Mouse (Mus musculus) liver, embryonic 14.5 days (tissue): ENCODE results near the gene Gtdc1. TPM values are rescaled to one million over a fixed set of nuclear protein-coding genes. Genes with fewer than 3 reads are reported as not detected.

ENCODE experiments used
- ATAC-seq: fragments of 200-750 bp; cut with Nextera tagmentation; 2 replicates; pipeline ENCODE4 v1.8.0; 2017; ENCODE audit warnings: moderate number of reproducible peaks, mild to moderate bottlenecking, moderate library complexity; ENCODE audit not compliant: insufficient read depth
- DNase-seq, 3 experiments: peaks; one replicate each; pipeline ENCODE4 v3.0.0-alpha.2; 2012 to 2013; ENCODE audit warnings: low read depth in 3 of 3, low spot score in 3 of 3
- H3K27ac ChIP-seq: fragments of 300-500 bp; sonication (generic); 2 replicates; pipeline ENCODE4 v1.5.1; 2014; ENCODE audit warnings: moderate library complexity, mild to moderate bottlenecking, control low read depth, inconsistent platforms
- H3K27me3 ChIP-seq: fragments of 300-500 bp; sonication (generic); 2 replicates; pipeline ENCODE4 v1.6.1; 2014; ENCODE audit warnings: mild to moderate bottlenecking, low read length, moderate library complexity; ENCODE audit not compliant: control insufficient read depth, insufficient read depth
- H3K36me3 ChIP-seq: fragments of 300-500 bp; sonication (generic); replicated peaks from 2 replicates; pipeline ENCODE4 v1.6.1; 2014; ENCODE audit warnings: low read depth; ENCODE audit not compliant: control insufficient read depth, insufficient read depth
- H3K4me1 ChIP-seq, 2 experiments: fragments of 200-500 bp in 1 of 2; fragments of 300-500 bp in 1 of 2; sonication (generic) in 1 of 2; replicated peaks; 2 replicates each; pipeline ENCODE4 v1.6.1; 2012 to 2014; ENCODE audit warnings: antibody characterized with exemption in 1 of 2, inconsistent platforms in 1 of 2, low read length in 1 of 2; ENCODE audit not compliant: control insufficient read depth in 2 of 2, insufficient read depth in 2 of 2
- H3K4me2 ChIP-seq: fragments of 300-500 bp; sonication (generic); 2 replicates; pipeline ENCODE4 v1.6.1; 2014; ENCODE audit warnings: low read depth, mild to moderate bottlenecking, control low read depth, moderate library complexity
- H3K4me3 ChIP-seq, 2 experiments: fragments of 200-500 bp in 1 of 2; fragments of 300-500 bp in 1 of 2; sonication (generic) in 1 of 2; 2 replicates each; pipeline ENCODE4 v1.5.1; 2012 to 2014; ENCODE audit warnings: low read depth in 2 of 2, low read length in 2 of 2, mild to moderate bottlenecking in 2 of 2, control low read depth in 1 of 2, inconsistent platforms in 1 of 2, moderate library complexity in 1 of 2; ENCODE audit not compliant: insufficient read depth in 1 of 2
- H3K9ac ChIP-seq: fragments of 300-500 bp; sonication (generic); replicated peaks from 2 replicates; pipeline ENCODE4 v1.6.1; 2014; ENCODE audit warnings: mild to moderate bottlenecking, control low read depth, moderate library complexity
- H3K9me3 ChIP-seq: fragments of 300-500 bp; sonication (generic); 2 replicates; pipeline ENCODE4 v1.6.1; 2016; ENCODE audit warnings: low read length, mixed read lengths; ENCODE audit not compliant: control insufficient read depth
- CTCF ChIP-seq: IDR thresholded peaks from 2 replicates; pipeline ENCODE4 v1.5.1; 2016; ENCODE audit warnings: antibody characterized with exemption, low read depth, control low read depth
- EP300 ChIP-seq: IDR thresholded peaks from 2 replicates; pipeline ENCODE4 v1.6.1; 2016; ENCODE audit warnings: antibody characterized with exemption, low read depth
- WGBS: fragments of 180-500 bp; shearing (Covaris S2); extraction: QIAGEN DNeasy Blood & Tissue Kit; methylation state at CpG from one replicate; pipeline ENCODE4 v1.1.7; 2014; ENCODE audit not compliant: insufficient replicate concordance; 5-methylcytosine and 5-hydroxymethylcytosine counted together
- polyA plus RNA-seq, 2 experiments: library from polyadenylated mRNA; depleted of rRNA in 1 of 2; stranded (reverse) in 1 of 2; unstranded in 1 of 2; fragments of >200 nt; fragmentation: Nextera tagmentation in 1 of 2; extraction: Ambion mirVana in 1 of 2; gene quantifications; 2 replicates each; pipeline versions ENCODE4 v1.2.1 to v1.2.3; 2012 to 2014

The Gtdc1 gene
- polyA plus RNA-seq, 2 experiments = 3.6 to 5.8 TPM

DNA sequence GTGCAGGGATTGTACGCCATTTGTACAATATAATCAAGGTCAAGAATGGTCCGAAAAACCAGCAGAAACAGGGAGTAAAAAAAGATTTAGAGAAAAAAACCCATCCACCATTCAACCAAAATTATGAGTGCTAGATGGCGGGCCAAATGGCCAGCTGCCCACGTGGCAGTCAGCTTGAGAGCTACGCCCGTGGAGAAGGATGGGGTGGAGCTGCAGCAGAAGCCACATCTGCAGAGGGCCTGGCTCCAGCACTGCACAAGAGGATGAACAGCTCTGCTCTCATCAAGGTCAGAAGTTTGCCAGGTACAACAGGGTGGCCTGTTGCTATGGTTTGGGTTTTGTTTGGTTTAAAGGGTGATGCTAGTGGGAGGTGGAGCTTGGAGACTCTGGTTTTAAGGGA is 281.1 kb downstream of the Gtdc1 start:
- H3K4me2 ChIP-seq = no peak overlapping the region
- no peak for TF ChIP-seq CTCF
- TF ChIP-seq EP300 = no peak
- H3K4me1 ChIP-seq = no peaks in the 10 kb centered on the region
- ATAC-seq (no peak), DNase-seq (no peak)
- H3K4me3 ChIP-seq = no peak overlapping the region
- no peaks in the 10 kb centered on the region for H3K27me3 ChIP-seq
- H3K9me3 ChIP-seq = no peaks in the 10 kb centered on the region
- no peak overlapping the region for H3K27ac ChIP-seq
- H3K36me3 ChIP-seq = no peaks in the 10 kb centered on the region
- 72% methylated on average over 6 of the region's 6 CpGs for WGBS
- no peak overlapping the region for H3K9ac ChIP-seq

DNA sequence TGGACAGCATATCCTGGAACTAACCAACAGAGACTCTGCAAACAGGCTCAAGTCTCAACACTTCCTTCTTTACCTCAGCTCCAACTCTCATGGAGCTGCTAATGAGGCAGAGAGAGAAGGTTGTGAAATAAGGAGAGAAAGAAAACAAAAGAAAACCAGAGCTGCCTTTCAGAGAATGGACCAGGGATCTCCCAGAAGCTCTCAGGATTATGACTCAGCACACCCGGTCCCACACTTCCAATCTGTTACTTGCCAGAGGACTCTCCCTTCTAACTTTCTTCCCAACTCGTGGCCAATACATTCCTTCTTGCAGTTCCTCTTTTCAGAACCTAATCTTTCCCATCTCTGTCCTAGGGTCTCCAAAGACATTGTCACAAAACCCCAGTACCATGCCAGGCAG is 288.1 kb downstream of the Gtdc1 start:
- Histone ChIP-seq H3K4me1 (no peaks in the 10 kb centered on the region), H3K4me3 (no peak overlapping the region), H3K9me3 (no peaks in the 10 kb centered on the region), H3K4me2 (no peak overlapping the region), H3K27me3 (no peaks in the 10 kb centered on the region), H3K36me3 (no peaks in the 10 kb centered on the region), H3K27ac (no peak overlapping the region), H3K9ac (no peak overlapping the region)
- ATAC-seq (no peak), DNase-seq (no peak)
- 11% methylated on average over 2 of the region's 2 CpGs for WGBS
- TF ChIP-seq CTCF (no peak), EP300 (no peak)

DNA sequence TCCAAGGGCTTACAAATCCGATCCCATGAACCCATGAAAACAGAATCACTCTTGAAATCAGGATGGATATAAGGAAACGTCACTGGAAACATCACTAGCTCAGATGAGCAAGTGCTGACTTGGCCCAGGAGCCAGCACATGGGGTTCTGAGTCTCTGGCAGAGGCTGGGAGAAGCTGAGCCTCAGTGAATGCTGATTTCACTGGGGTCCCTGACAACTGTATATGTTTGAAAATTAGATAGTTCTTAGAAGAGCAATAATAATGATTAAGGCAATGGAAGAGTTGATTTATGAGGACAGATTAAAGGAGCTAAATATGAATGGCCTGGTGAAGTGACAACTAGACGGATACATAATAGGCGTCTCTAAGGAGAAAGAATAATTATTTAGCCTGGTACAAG is 289.3 kb downstream of the Gtdc1 start:
- WGBS = 55% methylated on average over 4 of the region's 4 CpGs
- ATAC-seq = no peak
- Histone ChIP-seq H3K9me3 (no peaks in the 10 kb centered on the region), H3K27me3 (no peaks in the 10 kb centered on the region), H3K4me2 (no peak overlapping the region), H3K27ac (no peak overlapping the region), H3K36me3 (no peaks in the 10 kb centered on the region), H3K9ac (no peak overlapping the region), H3K4me1 (no peaks in the 10 kb centered on the region), H3K4me3 (no peak overlapping the region)
- TF ChIP-seq CTCF (no peak), EP300 (no peak)
- no peak for DNase-seq

DNA sequence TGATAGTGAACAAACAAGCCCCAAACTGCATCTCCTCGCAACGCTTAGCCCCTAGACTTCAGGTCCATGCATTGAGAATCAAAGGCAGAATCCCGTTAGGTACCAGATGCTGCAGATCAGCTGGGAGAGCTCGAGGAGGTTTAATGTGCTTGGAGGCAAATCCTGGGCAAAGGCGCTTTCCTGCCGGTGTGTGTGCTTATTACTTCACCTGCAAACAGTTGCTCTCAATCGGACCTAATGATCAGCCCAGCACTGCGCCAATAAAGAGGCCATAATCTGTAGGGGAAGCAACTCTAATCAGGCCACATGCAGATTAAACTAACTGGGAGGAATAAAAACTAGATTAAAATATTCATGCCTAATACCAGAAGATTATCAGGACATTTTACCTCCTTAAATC is 293.5 kb downstream of the Gtdc1 start:
- H3K4me1 ChIP-seq = no peaks in the 10 kb centered on the region
- no peak overlapping the region for H3K4me2 ChIP-seq
- H3K9ac ChIP-seq = no peak overlapping the region
- H3K27me3 ChIP-seq = no peaks in the 10 kb centered on the region
- no peak overlapping the region for H3K27ac ChIP-seq
- ATAC-seq (no peak), DNase-seq (no peak)
- H3K36me3 ChIP-seq = no peaks in the 10 kb centered on the region
- no peak overlapping the region for H3K4me3 ChIP-seq
- no peak for TF ChIP-seq EP300
- no peak for TF ChIP-seq CTCF
- 79% methylated on average over 8 of the region's 8 CpGs for WGBS
- H3K9me3 ChIP-seq = no peaks in the 10 kb centered on the region

DNA sequence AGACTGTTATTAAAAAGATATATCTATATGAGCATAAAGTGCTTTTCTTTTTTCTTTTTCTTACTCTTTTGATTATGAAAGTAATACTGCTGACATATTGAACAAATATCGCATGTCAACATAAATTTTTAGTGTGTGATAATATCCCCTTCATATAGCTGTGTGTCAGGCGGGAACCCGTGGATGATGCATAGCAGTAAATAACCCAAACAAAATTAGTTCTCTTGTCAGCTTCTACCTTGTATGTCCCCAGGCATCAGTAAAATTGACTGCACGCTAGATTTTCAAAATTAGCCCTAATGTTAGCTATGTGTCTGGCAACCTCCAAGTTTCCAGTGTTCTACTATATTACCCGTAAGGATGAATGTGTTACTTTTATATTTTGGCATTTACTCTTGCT is 294.4 kb downstream of the Gtdc1 start:
- Histone ChIP-seq H3K36me3 (no peaks in the 10 kb centered on the region), H3K27ac (no peak overlapping the region), H3K4me2 (no peak overlapping the region), H3K4me1 (no peaks in the 10 kb centered on the region), H3K9ac (no peak overlapping the region), H3K9me3 (no peaks in the 10 kb centered on the region), H3K27me3 (no peaks in the 10 kb centered on the region), H3K4me3 (no peak overlapping the region)
- DNase-seq (no peak), ATAC-seq (no peak)
- TF ChIP-seq CTCF (no peak), EP300 (no peak)
- 75% methylated on average over 5 of the region's 5 CpGs for WGBS
